Mouse (Mus musculus): ENCODE measurements at regions not wholly inside any gene's neighbourhood (a gene's known extent, or its start where the extent isn't known, plus 50 kb on each side); places are given as distances from the start of the nearest gene placed in this dataset.

DNA sequence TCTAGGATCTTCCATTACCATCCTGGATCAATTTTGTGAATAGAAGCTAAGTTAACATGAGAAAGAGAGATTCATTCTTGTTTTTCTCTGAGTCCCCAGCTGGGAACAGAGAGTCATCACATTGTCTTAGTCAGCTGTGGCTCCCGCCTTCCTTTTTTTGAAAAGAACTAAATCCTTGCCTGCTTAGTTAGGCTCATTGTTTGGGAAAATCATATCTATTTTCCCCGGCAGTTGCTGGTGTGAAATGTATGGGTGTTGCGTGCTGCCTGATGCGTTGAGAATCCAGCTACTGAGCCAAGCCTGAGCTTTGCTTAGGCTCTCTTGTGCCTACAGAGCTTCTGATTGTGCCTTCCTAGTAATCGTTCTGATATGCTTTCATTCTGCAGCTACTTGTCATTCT, 66.3 kb downstream of the Fam50b start:
- intact Hi-C loops (cut with DNase I) = no loop called here
- DNase-seq (ENCODE audit: extremely low spot score in 1 of 2, low spot score in 2 of 2) = no peak

DNA sequence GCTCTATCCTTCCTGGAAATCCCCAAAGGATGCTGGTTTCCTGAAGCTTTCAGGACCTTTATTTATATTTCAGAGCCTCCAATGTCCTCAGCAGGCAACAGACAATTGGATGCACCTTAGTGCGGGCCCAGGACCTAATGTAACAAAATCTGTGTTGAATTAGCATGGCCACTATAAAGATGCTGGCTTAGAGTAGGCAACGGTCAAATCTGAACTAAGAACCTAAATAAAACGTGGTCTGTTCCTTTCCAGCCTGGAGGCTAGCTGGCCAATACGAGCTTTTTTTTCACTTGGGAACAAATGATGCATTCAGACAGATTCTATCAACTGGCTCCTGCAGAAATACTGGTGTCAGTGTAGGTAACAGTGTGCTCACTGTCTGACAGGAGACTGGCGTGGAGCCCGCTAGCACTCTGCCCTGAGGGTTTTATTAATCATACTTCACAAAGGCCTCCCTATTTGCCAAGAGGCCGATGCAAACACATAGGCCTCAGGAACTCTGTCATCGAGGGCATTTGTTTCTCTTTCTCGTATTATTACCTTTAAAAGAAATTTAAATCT, 68.5 kb upstream of the Prpf4b start:
- intact Hi-C loops (cut with DNase I) = no loop called here
- DNase-seq (ENCODE audit: extremely low spot score in 1 of 2, low spot score in 2 of 2) = peak in 1 of 2 experiments; percentile 24

DNA sequence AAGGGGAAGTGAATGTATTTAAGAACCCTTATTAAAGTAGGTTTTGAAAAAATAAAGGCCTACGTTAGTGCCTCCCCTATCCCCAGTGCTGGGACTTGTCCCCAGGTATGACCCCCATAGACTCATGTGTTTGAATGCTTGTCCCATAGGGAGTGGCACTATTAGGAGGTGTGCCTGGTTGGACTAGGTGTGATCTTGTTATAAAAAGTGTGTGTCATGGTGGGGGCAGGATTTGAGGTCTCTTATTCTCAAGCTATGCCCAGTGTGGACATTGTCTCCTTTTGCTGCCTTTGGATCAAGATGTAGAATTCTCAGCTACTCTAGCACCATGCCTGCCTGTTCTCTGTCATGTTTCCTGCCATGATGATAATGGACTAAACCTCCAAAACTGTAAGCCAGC, 65.6 kb upstream of the Prpf4b start:
- intact Hi-C loops (cut with DNase I) = no loop called here
- DNase-seq (ENCODE audit: extremely low spot score in 1 of 2, low spot score in 2 of 2) = no peak

DNA sequence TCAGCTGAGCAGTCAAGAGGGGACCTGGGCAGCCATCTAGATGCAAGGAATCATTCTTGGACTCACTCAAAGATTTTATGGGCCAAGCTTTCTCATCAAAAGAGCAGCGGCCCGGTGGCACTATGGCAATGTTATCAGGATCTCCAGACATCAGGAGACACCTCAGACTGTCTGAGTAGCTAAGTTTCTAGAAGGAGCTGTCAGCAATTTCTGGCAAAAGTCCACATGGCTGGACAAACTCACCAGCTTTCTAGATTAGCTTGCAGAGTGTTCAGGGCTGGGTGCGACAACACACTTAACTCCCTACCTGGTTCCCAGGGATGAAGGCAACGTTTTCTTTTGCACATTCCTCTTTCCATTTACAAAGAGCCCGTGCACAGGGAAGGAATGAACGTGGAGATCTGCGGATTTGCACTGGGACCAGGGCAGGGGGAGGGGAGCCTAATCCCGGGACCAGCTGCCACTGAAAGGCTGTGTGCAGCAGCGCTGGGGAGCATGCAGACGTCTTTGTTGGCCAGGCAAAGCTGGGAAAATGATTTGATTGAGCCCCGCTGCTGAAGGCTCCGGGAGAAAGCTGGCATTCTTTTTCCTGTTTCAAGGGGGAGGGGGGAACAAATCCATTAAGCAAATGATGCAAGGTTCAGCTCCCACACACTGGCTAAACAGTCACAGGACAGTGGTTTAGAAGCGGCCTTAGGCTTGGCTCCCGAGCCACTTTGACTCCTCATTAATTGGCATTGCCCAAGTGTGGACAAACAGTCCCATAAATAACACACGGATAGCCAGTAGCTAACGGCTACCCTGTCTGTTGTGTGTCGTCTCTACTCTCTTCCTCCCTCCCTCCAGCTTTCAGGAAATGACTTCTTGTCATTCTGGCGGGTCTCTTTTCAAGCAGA, 60.7 kb upstream of the Prpf4b start:
- peak; percentile 47 to 59 for DNase-seq (ENCODE audit: extremely low spot score in 1 of 2, low spot score in 2 of 2)
- intact Hi-C loops (cut with DNase I) = no loop called here

DNA sequence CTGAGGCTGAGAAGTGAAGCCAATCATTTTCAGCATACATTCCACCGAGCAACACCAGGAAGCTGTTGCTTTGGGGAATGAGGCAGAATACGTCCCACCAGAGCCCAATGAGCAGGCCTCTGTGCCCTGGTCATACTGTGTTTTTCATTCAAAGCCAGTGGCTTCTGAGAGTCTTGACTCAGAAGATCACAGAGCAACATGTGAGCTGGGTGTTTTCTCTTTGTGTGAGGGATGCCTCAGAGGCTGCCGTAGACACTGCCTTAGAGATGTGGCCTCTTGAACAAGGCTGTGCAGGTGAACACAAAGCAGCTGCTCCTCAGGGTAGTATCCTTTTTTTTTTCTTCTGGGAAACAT, 60.1 kb upstream of the Prpf4b start:
- DNase-seq (ENCODE audit: extremely low spot score in 1 of 2, low spot score in 2 of 2) = no peak
- intact Hi-C loops (cut with DNase I) = no loop called here

DNA sequence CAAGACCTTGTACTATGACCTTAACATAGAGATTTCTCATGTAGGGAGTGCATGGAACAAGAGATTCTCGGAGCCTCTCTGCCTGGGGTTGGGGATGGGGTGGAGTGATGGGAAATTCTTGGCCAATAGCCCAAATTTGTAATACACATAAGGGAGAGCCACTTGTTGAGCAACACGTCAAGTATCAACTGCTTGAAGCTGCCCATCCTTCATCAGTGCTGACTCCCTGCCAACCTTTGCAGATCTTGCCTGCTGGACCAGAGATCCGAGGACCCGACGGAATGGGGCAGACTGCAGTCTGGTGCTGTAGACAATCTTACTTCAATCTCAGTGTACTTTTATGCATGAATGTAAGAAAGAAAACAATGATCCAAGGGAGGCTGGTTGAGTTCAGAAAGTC, 56.9 kb upstream of the Prpf4b start:
- intact Hi-C loops (cut with DNase I) = no loop called here
- no peak for DNase-seq (ENCODE audit: extremely low spot score in 1 of 2, low spot score in 2 of 2)

DNA sequence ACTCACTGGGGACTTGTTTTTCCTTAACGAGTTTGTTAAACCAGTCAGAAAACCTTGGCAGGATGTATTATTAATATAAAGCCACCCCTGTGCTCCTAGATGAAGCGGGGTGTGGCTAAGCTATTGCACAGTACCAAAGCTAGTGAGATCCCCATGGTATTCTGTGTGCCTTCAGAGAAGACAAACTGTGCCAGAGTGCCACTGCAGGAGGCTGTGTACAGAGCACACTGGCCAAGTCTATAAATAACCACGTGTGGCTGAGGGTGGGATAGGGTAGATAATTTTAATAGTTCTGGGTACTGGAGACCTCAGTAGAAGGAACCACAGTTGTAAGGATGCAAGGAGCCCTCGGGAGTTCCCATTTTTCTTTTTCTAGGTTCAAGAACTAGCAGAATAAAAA, 54.7 kb upstream of the Prpf4b start:
- intact Hi-C loops (cut with DNase I) = no loop called here
- no peak for DNase-seq (ENCODE audit: extremely low spot score in 1 of 2, low spot score in 2 of 2)

DNA sequence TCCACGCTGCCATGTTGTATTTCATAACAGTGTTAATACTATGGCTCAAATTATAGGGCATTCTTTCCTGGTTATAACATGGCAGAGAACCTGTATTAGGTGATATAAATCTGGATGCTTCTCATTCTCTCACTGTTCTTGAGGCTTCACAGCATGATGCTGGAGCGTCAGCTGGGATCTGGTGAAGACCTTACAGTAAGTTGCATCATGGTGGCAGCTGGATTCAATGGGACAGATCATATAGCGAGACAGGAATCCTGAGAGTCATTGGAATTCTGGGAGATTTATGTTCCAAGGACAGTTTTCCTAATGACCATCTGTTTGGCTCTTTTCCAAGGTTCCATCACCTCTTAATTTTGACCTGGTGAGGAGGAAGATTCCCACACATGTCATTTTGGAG, 53.2 kb upstream of the Prpf4b start:
- intact Hi-C loops (cut with DNase I) = no loop called here
- DNase-seq (ENCODE audit: extremely low spot score in 1 of 2, low spot score in 2 of 2) = no peak

DNA sequence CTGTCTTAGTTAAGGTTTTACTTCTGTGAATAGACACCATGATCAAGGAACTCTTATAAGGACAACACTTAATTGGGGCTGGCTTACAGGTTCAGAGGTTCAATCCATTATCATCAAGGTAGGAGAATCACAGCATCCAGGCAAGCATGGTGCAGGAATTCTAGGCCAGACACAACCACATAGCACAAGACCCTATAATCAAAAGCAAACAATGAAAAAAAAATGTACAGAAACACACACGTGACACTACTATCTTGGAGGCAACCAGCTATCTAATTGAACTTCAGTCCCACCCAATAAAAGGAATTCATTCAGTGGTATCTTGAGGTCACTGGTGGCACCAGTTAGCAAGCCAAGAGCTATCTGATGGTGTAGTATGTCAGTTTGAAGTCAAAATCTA, 50.9 kb upstream of the Prpf4b start:
- intact Hi-C loops (cut with DNase I) = no loop called here

More for the DNA sequence above, 50.9 kb upstream of the Prpf4b start:
- no peak for DNase-seq (ENCODE audit: extremely low spot score in 1 of 2, low spot score in 2 of 2)
